Mouse (Mus musculus): Measurements from ENCODE around the gene Mss51.
A peak's percentile ranks its signal among the peaks of the same experiment; 100 is the strongest.

Gene Mss51

DNA sequence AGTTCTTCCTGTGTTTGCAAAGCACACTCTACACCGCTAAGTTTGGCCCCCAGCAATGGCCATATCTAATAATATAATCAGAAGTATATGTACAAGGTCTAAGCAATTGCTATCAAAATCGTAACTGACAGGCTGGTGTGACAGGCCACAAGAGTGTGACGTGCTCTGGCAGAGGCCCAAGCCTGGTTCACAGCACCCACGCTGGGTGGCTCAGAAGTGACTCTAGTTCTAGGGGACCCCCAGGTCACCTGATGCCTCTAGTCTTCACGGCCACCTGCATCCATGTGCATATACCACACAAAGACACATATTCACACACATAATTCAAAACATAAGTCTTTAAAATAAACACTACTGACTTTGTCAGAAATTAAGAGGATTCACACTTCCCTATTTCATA, 43.8 kb downstream of the Mss51 start:
- DNase-seq (ENCODE audit: extremely low read depth, low read depth, low spot score): no peak

DNA sequence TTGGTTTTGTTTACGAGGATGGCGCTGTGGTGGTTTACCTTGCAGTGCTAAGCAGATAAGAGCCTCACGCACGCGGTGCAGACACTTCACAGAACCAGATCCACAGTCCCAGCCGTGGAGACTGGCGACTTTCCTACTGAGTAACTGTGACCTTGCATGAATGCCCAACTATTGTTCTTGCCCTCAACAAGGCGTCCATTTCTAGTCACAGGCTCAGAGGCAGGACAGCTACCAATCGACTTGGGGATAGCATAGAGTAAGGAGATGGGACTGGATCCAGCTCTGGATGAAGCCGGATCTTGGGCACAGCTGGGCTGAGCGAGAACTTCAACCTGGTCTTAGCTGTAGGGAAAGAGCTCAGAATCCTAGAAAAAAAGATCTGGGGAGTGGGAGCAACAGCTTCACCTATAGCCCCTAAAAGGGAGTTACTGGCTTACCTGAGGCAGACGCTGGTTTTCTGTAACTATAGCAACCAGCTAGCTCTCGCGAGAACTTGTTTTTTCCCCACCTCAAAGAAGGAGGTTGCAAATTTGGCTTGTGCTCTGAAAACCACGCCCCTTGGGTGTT, 44.9 kb downstream of the Mss51 start, which contains the start of gene Cfap70:
TSS of gene Cfap70 (minus strand) at position 462 of the 567 bp plus-strand sequence.
- peak; percentile 40 for DNase-seq (ENCODE audit: extremely low read depth, low read depth, low spot score)

DNA sequence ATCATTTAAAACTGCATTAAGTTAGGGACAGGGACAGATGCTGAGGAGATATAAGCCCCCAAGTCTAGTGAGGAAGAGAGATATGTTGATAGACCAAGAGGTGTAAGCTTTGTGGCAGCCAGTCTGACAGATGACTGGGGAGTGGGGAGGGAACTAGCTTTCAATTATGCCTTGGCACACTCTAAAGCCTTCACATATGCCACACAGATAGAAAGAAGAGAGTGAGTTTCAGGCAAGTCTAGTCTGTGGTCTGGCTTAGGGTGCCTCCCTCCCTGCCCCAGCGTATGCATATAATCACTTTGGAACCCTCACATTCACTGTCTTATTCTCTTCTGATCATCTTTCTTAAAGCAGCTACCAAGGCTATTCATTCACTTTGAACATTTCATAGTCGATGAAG, 45.4 kb downstream of the Mss51 start:
- DNase-seq (ENCODE audit: extremely low read depth, low read depth, low spot score): no peak

DNA sequence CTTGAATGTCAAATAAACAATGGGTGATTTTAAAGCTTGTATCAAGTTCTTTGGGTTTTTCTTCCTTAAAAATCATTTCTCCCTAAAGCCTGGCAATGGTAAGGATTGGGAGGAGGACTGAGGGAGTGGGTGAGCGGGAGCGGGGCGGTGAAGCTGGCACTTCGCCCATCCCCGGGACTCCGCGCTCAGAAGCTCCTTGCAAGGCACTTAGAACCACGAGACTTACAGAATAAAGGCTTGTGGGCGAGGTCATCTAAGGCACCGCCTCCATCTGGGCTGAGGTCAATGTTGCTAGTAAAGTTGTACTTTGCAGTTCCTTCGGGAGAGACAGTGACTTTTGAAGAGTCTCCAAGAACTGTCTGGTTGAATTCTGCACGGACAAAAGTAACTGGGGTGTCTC, 49.5 kb downstream of the Mss51 start:
- DNase-seq (ENCODE audit: extremely low read depth, low read depth, low spot score): no peak

DNA sequence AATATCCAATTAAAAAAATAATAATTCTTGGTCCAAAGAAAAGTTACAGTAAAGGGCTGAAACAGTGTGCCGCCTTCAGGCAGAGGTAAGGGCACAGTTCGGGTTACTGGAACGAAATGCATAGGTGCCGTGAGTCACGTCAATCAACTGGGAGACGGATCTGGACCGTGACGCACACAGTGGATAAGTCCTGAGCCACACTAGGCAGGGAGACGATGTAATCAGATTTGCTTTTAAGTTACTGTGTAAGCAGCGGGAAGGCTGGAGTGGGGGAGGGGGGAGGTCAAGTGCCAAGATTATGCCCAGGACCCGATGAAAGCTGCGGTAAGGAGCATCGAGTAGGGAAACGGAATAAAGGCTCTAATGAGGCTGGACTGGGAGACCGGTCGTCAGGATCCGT, 54.4 kb downstream of the Mss51 start:
- DNase-seq (ENCODE audit: extremely low read depth, low read depth, low spot score): no peak

DNA sequence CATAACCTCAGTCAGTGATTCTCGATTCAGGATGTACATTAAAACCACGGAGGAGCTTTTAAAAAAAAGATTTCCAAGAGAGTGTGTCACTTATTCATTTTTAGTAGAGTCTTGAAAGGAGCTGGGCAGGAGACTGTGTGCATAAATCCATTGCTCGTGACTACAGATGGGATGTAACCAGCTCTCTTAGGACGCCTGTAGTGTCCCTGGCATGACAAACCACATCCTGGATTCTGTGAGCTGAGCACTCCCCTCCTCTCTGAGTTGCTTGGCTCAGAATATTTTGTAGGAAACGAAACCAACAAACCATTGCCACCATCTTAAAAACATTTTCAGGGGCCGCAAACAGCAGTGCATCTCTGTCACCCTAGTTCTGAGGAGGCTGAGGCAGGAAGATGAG, 59.7 kb downstream of the Mss51 start:
- no peak for DNase-seq (ENCODE audit: extremely low read depth, low read depth, low spot score)
